Mouse (Mus musculus): ENCODE measurements around the gene Ccnd1. TPM values are rescaled to one million over a fixed set of nuclear protein-coding genes. Genes with fewer than 3 reads are reported as not detected.
"Not testable (repeated sequence)": the region's sequence is repeated elsewhere in the genome, so short reads cannot be mapped to it uniquely, and the experiment has no call there.

The Ccnd1 gene
- polyA plus RNA-seq, 1 experiment from 2014 or later: 134 TPM

DNA sequence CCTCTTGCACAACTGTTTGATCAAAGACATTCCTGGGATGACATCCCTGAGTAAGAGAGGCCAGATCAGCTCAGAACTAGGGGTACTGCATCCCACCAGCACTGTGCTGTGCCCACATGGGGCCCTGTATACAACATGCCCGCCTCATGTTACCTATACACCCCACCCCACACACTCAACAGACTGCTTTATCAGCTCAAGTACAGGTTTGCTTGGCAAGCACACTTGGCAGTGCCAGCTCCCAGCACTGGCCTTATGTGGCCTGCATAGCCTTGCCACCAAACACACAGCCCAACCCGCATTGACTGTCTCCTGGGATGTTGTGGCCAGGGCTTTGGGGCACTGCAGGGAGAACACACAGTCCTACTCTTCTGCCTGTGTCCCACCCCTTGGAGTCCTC, 12.1 kb downstream of the Ccnd1 start:
- Histone ChIP-seq H3K27me3 (no peaks in the 10 kb centered on the region), H3K27ac (no peak overlapping the region), H3K4me3 (no peak overlapping the region), H3K9ac (no peak overlapping the region), H3K9me3 (no peaks in the 10 kb centered on the region), H3K4me2 (no peak overlapping the region), H3K4me1 (no peaks in the 10 kb centered on the region), H3K36me3 (peaks cover 9% of the 10 kb centered on the region; the same call in 1 of the 2 replicates)
- WGBS: 67% methylated on average over 2 of the region's 2 CpGs
- ATAC-seq (ENCODE audit: borderline replicate concordance, extremely low read depth, low FRiP score, low TSS enrichment): no peak

DNA sequence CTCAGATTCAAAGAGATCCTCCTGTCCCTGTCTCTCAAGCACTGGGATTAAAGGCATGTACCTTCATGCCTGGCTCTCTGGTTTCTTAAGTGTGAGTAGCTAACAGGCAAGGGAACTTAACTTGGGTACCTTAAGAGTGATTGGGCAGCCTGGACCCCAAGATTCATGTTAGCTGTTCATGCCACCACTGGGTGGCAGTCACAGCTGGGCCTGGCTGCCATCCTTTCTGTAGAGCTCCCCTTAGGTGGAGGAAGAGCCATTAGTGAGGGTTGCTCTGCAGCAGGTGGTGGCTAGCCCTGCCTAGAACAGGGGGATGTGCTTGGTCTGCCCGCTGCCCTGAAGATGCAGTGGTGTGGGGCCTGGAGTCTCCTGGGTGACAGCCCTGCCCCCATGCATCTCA, 20.9 kb downstream of the Ccnd1 start:
- Histone ChIP-seq H3K9me3 (no peaks in the 10 kb centered on the region), H3K27me3 (no peaks in the 10 kb centered on the region), H3K36me3 (peaks cover 35% of the 10 kb centered on the region), H3K9ac (no peak overlapping the region), H3K4me1 (peaks cover 13% of the 10 kb centered on the region), H3K4me2 (no peak overlapping the region), H3K27ac (no peak overlapping the region), H3K4me3 (no peak overlapping the region)
- WGBS: 64% methylated on average over 1 of the region's 1 CpGs
- ATAC-seq (ENCODE audit: borderline replicate concordance, extremely low read depth, low FRiP score, low TSS enrichment): no peak

DNA sequence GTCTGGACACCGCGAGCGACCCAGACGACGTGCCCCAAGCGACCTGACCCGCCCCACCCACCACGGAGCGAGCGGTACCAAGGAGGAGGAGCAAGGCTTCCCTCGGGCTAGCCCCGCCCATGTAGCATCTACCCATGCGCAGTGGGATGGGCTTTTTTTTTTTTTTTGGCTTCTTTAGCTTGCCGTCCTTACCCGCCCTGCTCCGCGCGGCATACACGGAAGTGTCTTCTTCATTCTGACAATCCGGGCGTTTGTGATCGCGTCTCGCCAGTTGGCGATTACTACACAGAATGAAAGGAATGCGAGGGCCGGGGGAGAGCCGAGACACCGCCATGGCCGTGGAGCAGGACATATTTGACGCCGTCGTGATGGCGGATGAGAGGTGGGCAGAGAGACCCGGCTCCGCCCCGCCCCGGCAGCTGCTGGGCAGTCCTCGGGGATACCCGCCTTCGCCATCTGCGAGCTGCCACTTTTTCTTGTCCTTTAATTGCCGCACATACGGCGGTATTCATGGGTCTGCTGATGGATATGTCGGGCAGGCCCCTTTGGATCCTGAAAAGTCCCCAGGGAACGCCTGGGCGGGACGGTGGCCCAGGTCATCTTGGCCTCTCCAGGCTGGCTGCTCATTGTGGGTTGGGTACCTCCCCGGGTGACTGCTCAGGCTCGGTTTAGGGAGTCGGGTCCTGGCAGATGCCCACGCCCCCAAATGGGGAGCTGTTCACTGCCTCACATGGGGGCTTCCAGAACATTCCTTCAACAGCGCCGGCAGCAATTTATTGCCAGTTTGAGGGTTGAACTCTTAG, 24.6 kb downstream of the Ccnd1 start, which contains the start of gene LTO1:
Gene LTO1, plus strand, starts transcription at position 153 of the 803 bp plus-strand sequence.
- H3K9ac ChIP-seq: peak within 1 kb of the TSS; percentile 73
- ATAC-seq (ENCODE audit: borderline replicate concordance, extremely low read depth, low FRiP score, low TSS enrichment): peak; percentile 96
- H3K36me3 ChIP-seq: peaks cover 23% of the 10 kb centered on the region
- no peaks in the 10 kb centered on the region for H3K27me3 ChIP-seq
- H3K9me3 ChIP-seq: no peaks in the 10 kb centered on the region
- peak within 1 kb of the TSS; percentile 73 for H3K27ac ChIP-seq
- H3K4me3 ChIP-seq: peak within 1 kb of the TSS; percentile 66
- under 1% methylated on average over 55 of the region's 55 CpGs for WGBS
- peak within 1 kb of the TSS; percentile 83 for H3K4me2 ChIP-seq
- H3K4me1 ChIP-seq: peaks cover 13% of the 10 kb centered on the region

DNA sequence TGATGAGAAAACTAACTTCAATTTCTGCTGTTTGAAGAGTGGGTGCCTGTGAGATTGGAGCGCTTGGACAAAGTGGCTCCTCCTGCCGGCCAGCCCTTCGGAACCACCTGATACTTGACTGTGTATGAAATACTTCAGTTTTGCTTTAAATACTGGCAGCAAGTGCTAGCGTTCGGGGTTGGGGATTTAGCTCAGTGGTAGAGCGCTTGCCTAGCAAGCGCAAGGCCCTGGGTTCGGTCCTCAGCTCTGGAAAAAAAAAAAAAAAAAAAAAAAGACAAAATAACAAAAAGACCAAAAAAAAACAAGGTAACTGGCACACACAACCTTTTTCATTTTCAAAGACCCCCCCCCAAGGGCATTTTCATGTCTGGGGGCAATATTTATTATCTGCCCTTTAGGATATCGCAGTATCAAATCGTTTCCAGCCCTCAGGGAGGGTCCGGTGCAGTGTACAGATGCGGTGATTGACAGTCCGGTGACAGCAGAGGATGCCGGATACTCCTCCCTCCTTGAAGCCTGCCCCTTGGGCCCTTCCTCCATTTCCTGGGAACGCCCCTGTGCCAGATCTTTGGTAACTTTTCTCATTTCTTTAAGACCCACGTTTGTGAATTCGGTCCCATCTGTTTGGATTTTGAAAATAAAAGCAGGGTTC, 25.3 kb downstream of the Ccnd1 start:
- peak; percentile 90 for ATAC-seq (ENCODE audit: borderline replicate concordance, extremely low read depth, low FRiP score, low TSS enrichment)
- peak overlapping the region; percentile 83 for H3K4me2 ChIP-seq
- H3K27ac ChIP-seq: peak overlapping the region; percentile 73
- no peaks in the 10 kb centered on the region for H3K27me3 ChIP-seq
- H3K9ac ChIP-seq: peak overlapping the region; percentile 73
- WGBS: 6% methylated on average over 17 of the region's 17 CpGs
- H3K36me3 ChIP-seq: peaks cover 16% of the 10 kb centered on the region
- no peaks in the 10 kb centered on the region for H3K9me3 ChIP-seq
- peaks cover 13% of the 10 kb centered on the region for H3K4me1 ChIP-seq
- peak overlapping the region; percentile 66 for H3K4me3 ChIP-seq

DNA sequence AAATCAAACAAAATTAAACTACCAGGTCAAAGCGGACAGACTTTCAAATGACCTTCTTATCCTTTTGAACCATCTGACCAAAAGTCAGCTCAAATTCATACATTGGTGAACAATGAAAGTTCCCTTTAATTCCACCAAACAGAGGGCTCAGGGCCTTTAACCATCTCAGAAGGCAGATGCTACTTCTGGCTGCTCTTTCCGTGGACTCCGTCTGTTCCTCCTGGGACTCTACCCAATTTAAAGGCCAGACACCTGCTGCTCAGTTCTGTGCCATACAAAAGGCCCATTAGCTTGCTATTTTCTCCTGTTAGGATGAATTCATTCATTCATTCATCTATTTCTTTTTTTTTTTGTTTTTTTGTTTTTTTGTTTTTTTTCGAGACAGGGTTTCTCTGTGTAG, 26.8 kb downstream of the Ccnd1 start:
- WGBS: 87% methylated on average over 4 of the region's 4 CpGs
- Histone ChIP-seq H3K27me3 (no peaks in the 10 kb centered on the region), H3K27ac (no peak overlapping the region), H3K4me2 (no peak overlapping the region), H3K4me1 (peaks cover 13% of the 10 kb centered on the region), H3K9ac (no peak overlapping the region), H3K4me3 (no peak overlapping the region), H3K36me3 (0 out of 2 replicates have a peak, but pooled peaks cover 4% of the 10 kb centered on the region), H3K9me3 (no peaks in the 10 kb centered on the region)
- ATAC-seq (ENCODE audit: borderline replicate concordance, extremely low read depth, low FRiP score, low TSS enrichment): no peak

DNA sequence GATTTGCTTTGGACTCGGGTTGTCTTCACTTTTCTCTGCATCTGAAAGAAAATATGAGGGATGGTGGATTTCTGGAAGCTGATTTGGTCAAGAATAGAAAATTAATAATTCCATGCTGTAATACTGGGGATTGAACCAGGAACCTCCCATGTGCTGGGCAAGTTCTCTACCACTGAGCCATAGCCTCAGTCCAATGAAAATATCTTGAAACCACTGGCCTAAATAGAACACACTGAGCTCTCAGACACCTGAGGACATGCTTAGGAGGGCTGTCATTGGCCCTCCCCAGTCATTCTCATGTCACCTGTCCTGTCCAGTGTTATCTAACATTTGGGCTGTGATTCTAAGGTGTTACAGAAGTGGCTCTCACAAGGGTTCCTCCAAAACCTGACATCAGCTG, 28.6 kb downstream of the Ccnd1 start:
- Histone ChIP-seq H3K27ac (no peak overlapping the region), H3K4me1 (peaks cover 14% of the 10 kb centered on the region), H3K9me3 (no peaks in the 10 kb centered on the region), H3K27me3 (no peaks in the 10 kb centered on the region), H3K9ac (no peak overlapping the region), H3K36me3 (no peaks in the 10 kb centered on the region), H3K4me2 (no peak overlapping the region), H3K4me3 (no peak overlapping the region)
- no peak for ATAC-seq (ENCODE audit: borderline replicate concordance, extremely low read depth, low FRiP score, low TSS enrichment)
- 78% methylated on average over 1 of the region's 1 CpGs for WGBS

DNA sequence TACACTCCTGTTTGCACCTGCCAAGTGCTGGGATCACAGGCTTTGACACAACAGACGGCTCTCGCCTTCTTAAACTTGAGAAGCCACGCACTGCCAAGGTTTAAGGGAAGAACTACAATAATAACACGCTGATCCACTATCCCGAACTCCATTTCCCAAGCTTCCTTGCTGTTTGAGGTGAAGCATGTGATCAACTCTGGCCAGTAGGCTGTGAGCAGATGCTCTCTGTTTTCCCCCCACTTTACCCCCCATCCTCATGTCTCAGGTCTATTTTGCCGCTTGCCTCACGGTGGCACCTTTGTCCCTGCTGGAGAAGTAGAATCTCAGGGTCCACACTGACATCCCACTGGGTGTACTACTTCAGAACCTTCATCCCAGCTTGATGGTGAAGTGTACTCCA, 31.0 kb downstream of the Ccnd1 start:
- WGBS: 26% methylated on average over 7 of the region's 7 CpGs
- H3K4me2 ChIP-seq: no peak overlapping the region
- H3K4me1 ChIP-seq: peaks cover 2% of the 10 kb centered on the region
- no peaks in the 10 kb centered on the region for H3K9me3 ChIP-seq
- no peak for ATAC-seq (ENCODE audit: borderline replicate concordance, extremely low read depth, low FRiP score, low TSS enrichment)
- H3K36me3 ChIP-seq: no peaks in the 10 kb centered on the region
- H3K27ac ChIP-seq: no peak overlapping the region
- H3K4me3 ChIP-seq: no peak overlapping the region
- no peaks in the 10 kb centered on the region for H3K27me3 ChIP-seq
- H3K9ac ChIP-seq: no peak overlapping the region

DNA sequence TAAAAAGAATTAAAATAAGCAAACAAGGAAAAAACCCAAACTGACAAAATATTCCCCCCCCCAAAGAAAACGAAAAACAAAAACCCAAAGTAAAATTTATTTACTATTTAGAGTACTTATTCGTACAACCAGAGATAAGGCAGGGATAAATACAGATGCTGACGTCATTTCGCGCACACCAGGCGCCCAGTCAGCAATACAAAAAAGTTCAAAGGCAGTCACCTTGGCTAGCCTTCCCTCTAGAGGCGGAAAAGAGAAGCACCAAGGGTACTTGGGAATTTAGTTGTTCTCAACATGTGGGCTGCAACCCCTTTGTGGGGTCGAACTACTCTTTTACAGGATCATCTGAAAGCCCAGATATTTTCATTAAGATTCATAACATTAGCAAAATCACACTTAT, 31.9 kb downstream of the Ccnd1 start:
- Histone ChIP-seq H3K9me3 (no peaks in the 10 kb centered on the region), H3K4me1 (peaks cover 2% of the 10 kb centered on the region), H3K4me3 (no peak overlapping the region)

DNA sequence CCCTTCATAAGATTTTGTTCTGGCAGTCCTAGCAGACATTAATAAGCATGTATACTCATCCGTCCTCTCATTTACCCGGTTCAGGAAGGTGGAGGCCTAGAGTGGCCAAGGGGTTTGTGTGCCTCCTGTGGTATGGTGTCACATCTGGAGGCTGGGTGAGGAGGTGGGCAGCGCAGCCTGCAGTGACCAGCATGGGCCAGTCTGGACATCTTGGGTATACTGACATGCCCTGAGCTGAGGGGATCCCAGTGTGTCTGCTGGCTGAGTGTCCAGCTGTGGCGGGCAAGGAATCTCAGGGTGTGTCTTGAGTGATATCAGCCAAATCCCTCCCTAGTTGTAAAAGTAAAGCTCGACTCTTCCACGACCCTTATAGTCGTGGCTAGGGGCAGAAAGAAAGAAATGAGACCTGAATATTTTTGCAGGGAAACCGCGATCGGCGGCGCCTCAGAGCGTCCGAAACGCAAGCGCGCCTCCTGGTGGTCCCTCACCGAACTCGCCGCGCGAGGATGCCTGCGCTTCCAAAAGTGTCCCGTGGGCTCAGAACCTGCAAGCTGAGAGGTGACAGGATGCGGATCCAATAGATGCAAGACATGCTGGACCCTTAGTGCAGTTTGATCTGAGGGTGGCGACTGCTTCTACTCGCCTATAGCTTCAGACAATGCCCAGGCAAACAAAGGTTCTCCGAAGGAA, 32.9 kb downstream of the Ccnd1 start:
- H3K4me3 ChIP-seq: no peak overlapping the region

More for the DNA sequence above, 31.9 kb downstream of the Ccnd1 start:
- Histone ChIP-seq H3K27me3 (no peaks in the 10 kb centered on the region), H3K27ac (no peak overlapping the region), H3K4me2 (no peak overlapping the region), H3K9ac (no peak overlapping the region), H3K36me3 (no peaks in the 10 kb centered on the region)
- 12% methylated on average over 8 of the region's 8 CpGs for WGBS
- ATAC-seq (ENCODE audit: borderline replicate concordance, extremely low read depth, low FRiP score, low TSS enrichment): no peak

DNA sequence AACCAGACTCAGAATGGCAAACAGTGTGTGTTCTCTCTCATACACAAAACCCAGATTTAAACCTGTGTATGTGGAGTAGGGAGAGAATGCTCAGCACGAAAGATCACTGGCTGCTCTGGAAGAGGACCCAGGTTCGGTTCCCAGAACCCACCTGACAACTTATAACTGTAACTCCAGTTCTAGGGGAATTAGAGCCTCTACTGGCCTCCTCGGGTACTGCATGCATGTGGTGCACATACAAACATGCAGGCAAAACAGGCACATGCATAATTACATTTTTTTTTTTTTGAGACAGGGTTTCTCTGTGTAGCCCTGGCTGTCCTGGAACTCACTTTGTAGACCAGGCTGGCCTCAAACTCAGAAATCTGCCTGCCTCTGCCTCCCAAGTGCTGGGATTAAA, 34.2 kb downstream of the Ccnd1 start:
- not testable (repeated sequence) for H3K9me3 ChIP-seq; H3K4me3 ChIP-seq; H3K9ac ChIP-seq; H3K27me3 ChIP-seq; H3K27ac ChIP-seq; ATAC-seq (ENCODE audit: borderline replicate concordance, extremely low read depth, low FRiP score, low TSS enrichment); H3K4me2 ChIP-seq; H3K36me3 ChIP-seq; H3K4me1 ChIP-seq
- 87% methylated on average over 3 of the region's 3 CpGs for WGBS

More for the DNA sequence above, 32.9 kb downstream of the Ccnd1 start:
- H3K27me3 ChIP-seq: no peaks in the 10 kb centered on the region
- peaks cover 2% of the 10 kb centered on the region for H3K4me1 ChIP-seq
- no peak overlapping the region for H3K27ac ChIP-seq
- H3K36me3 ChIP-seq: no peaks in the 10 kb centered on the region
- 10% methylated on average over 28 of the region's 28 CpGs for WGBS
- H3K9ac ChIP-seq: no peak overlapping the region
- H3K9me3 ChIP-seq: no peaks in the 10 kb centered on the region
- ATAC-seq (ENCODE audit: borderline replicate concordance, extremely low read depth, low FRiP score, low TSS enrichment): peak; percentile 52; the same call in 1 of the 2 replicates
- no peak overlapping the region for H3K4me2 ChIP-seq

DNA sequence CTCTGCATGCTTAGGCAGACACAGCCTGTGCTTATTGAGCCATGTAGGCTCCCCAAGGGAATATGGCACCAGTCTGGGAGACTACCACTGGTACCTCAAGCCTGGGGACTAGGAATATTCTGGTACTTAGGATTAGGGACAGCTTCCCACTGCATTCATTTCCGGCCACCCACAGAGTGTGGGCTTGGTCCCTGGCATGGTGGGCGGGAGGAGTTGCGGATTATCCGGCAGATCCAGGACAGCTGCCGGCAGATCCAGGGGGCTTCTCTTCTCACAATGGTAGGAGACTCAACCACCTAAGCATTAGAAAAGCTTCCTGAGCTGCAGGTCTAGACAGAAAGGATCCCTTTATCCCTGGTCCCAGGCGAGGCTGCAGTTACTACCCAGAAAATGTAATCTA, 41.2 kb downstream of the Ccnd1 start:
- Histone ChIP-seq H3K4me3 (no peak overlapping the region), H3K9me3 (no peaks in the 10 kb centered on the region), H3K27ac (no peak overlapping the region), H3K4me1 (peaks cover 24% of the 10 kb centered on the region), H3K9ac (no peak overlapping the region), H3K4me2 (no peak overlapping the region), H3K27me3 (peaks cover 67% of the 10 kb centered on the region), H3K36me3 (no peaks in the 10 kb centered on the region)
- ATAC-seq (ENCODE audit: borderline replicate concordance, extremely low read depth, low FRiP score, low TSS enrichment): no peak
- 54% methylated on average over 6 of the region's 6 CpGs for WGBS

All from lung, embryonic 15.5 days (tissue).